Comparison of ENCODE assay signal across 32 mouse cellular contexts in the genomic region with DNA sequence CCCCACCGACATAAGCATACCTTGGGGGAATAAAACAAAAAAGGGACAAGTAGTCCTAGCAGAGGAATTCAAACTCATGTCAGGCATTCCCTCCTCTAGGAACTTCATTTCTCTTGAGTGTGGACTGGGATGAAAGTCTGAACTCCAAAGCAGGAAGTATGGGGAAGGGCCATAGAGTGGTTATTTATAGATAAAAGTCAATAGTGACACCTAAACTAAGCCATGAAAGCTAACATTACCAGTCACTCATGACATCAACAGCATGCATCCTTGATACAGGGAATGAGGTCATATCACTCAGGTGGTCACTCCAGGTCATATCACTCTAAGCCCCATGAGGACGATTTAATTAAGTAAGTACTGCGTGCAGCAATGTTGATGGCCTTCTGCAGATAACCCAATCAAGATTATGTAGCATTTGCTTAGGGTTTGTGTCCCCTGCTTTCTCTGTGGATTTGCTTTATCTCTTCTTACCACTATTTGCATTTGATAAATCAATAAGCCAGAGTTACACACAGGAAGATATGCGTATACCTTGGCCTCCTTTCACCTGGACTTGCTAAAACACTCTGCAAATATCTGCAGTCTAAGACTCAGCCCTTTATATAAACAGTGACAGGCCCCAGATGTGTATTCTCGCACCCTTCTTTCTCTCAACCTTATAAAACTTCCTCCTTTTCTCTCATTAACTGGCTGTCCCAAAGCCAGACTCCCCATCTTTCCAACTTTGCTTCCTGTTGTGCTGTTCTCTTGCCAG.
"Had no signal": no experiment of that assay in that cellular context is flagged by ENCODE, and none has a peak within 500 bp of the region (broad histone marks: within the 10 kb centered on the region; RNA-seq: fewer than 3 reads in every experiment).

No protein-coding gene starts in this region.

- H3K9me3 ChIP-seq: limb, embryonic 10.5 days; limb, embryonic 12.5 days; limb, embryonic 13.5 days; limb, embryonic 15.5 days; liver, embryonic 12.5 days; liver, embryonic 13.5 days; liver, embryonic 15.5 days; lung, embryonic 15.5 days; midbrain, embryonic 10.5 days; midbrain, embryonic 12.5 days; midbrain, embryonic 13.5 days; midbrain, embryonic 15.5 days had no signal

- DNase-seq: left cerebral cortex, postnatal 4 days; liver; liver, embryonic 13.5 days; liver, postnatal 0 days; lung, adult 18-20 months; lung, adult 2 months; lung, embryonic 14.5 days; lung, postnatal 10 days; lung, postnatal 14 days; lung, postnatal 36 days; lung, postnatal 4 days; midbrain, embryonic 14.5 days had no signal

- H3K4me1 ChIP-seq: limb, embryonic 10.5 days; limb, embryonic 12.5 days; limb, embryonic 13.5 days; limb, embryonic 15.5 days; liver, embryonic 12.5 days; liver, embryonic 13.5 days; liver, embryonic 15.5 days; lung, embryonic 15.5 days; megakaryocyte, embryonic 14.5 days; midbrain, embryonic 10.5 days; midbrain, embryonic 12.5 days; midbrain, embryonic 13.5 days; midbrain, embryonic 15.5 days had no signal

- H3K4me3 ChIP-seq: left cerebral cortex, adult 2 months; limb, embryonic 10.5 days; limb, embryonic 12.5 days; limb, embryonic 13.5 days; limb, embryonic 15.5 days; liver, embryonic 12.5 days; liver, embryonic 13.5 days; liver, embryonic 15.5 days; lung, embryonic 15.5 days; megakaryocyte, embryonic 14.5 days; midbrain, embryonic 10.5 days; midbrain, embryonic 12.5 days; midbrain, embryonic 13.5 days; midbrain, embryonic 15.5 days; myocyte had no signal

- H3K9ac ChIP-seq: limb, embryonic 12.5 days; limb, embryonic 13.5 days; limb, embryonic 15.5 days; liver, embryonic 12.5 days; liver, embryonic 13.5 days; liver, embryonic 14.5 days; liver, embryonic 15.5 days; liver, postnatal 0 days; lung, embryonic 14.5 days; lung, embryonic 15.5 days; midbrain, embryonic 12.5 days; midbrain, embryonic 13.5 days; midbrain, embryonic 15.5 days had no signal

- H3K27me3 ChIP-seq: limb, embryonic 12.5 days; limb, embryonic 13.5 days; limb, embryonic 15.5 days; liver, embryonic 12.5 days; liver, embryonic 13.5 days; liver, embryonic 15.5 days; lung, embryonic 15.5 days; megakaryocyte, embryonic 14.5 days; midbrain, embryonic 12.5 days; midbrain, embryonic 13.5 days; midbrain, embryonic 15.5 days had no signal

- H3K4me2 ChIP-seq: limb, embryonic 12.5 days; limb, embryonic 13.5 days; limb, embryonic 15.5 days; liver, embryonic 11.5 days; liver, embryonic 12.5 days; liver, embryonic 13.5 days; liver, embryonic 15.5 days; lung, embryonic 14.5 days; lung, embryonic 15.5 days; midbrain, embryonic 11.5 days; midbrain, embryonic 12.5 days; midbrain, embryonic 13.5 days; midbrain, embryonic 15.5 days had no signal

- H3K36me3 ChIP-seq: limb, embryonic 10.5 days; limb, embryonic 12.5 days; limb, embryonic 13.5 days; limb, embryonic 15.5 days; liver, embryonic 12.5 days; liver, embryonic 13.5 days; liver, embryonic 15.5 days; lung, embryonic 15.5 days; midbrain, embryonic 10.5 days; midbrain, embryonic 12.5 days; midbrain, embryonic 13.5 days; midbrain, embryonic 15.5 days had no signal

- H3K27ac ChIP-seq: left cerebral cortex, adult 2 months; limb, embryonic 10.5 days; limb, embryonic 12.5 days; limb, embryonic 13.5 days; limb, embryonic 15.5 days; liver, embryonic 12.5 days; liver, embryonic 13.5 days; liver, embryonic 14.5 days; liver, embryonic 15.5 days; lung, embryonic 15.5 days; macrophage; midbrain, embryonic 10.5 days; midbrain, embryonic 12.5 days; midbrain, embryonic 13.5 days; midbrain, embryonic 15.5 days had no signal

- ATAC-seq: liver, embryonic 12.5 days; liver, postnatal 0 days; lung, postnatal 0 days; midbrain, embryonic 13.5 days; midbrain, embryonic 15.5 days; midbrain, embryonic 16.5 days had no signal
